Mouse (Mus musculus): ENCODE measurements around the gene Zfp933. TPM values are rescaled to one million over a fixed set of nuclear protein-coding genes. Genes with fewer than 3 reads are reported as not detected.
"Not testable (repeated sequence)": the region's sequence is repeated elsewhere in the genome, so short reads cannot be mapped to it uniquely, and the experiment has no call there.

Gene Zfp933
- total RNA-seq, 2 experiments from 2014 or later: 9.8 to 10.9 TPM

DNA sequence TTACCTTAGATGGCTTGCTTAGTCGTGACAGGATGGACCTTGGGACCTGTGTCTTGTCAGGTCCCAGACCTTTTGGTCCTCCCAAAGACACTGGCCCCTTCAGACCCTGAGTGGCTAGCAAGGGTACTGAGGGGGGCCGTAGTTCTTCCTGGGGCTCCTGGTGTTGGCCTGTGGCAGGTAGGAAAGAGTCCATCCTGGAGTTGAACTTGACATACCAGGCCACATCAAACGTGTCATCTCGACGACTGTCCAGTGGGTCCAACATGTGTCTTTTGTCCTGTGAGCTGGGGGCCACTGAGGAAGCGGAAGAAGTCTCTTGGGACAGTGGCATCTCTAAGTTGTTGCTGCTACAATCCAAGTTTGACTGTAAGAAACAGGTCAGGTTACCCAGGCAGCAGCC is 17.5 kb upstream of the Zfp933 start:
- no peak for DNase-seq

DNA sequence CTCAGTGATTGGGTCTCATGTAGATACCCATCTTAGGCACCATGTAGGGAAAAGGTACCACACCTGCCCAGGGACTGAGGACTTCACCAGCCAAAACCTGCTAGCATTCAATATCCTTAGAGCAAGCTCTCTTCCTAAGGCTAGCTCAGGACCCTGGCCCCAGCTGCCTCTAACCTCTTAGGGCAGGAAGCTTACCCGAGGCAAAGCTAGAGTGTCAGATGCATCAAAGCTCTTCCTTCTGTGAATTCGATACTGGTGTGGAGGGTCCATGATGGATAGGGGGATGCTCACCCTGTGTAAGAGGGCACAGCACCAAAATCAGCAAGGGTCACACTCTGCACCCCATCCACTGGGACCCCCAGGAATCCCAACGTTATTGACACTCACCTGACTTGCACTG is 13.9 kb upstream of the Zfp933 start:
- DNase-seq: no peak

DNA sequence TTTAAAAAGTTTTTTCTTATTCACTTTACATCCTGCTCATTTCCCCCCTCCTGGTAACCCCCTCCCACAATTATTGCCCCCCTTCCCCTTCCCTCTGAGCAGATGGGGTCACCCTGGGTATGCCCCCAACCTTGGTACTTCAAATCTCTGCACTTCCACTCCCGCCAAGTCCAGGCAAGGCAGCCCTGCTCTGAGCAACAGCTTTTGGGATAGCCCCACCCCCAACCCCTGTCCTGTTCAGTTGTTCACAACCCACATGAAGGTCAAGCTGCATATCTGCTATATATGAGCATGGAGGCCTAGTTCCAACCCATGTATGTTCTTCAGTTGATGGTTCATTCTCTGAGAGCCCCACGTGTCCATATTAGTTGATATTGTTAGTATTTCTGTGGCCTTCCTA is 2.6 kb upstream of the Zfp933 start:
- no peak for DNase-seq

DNA sequence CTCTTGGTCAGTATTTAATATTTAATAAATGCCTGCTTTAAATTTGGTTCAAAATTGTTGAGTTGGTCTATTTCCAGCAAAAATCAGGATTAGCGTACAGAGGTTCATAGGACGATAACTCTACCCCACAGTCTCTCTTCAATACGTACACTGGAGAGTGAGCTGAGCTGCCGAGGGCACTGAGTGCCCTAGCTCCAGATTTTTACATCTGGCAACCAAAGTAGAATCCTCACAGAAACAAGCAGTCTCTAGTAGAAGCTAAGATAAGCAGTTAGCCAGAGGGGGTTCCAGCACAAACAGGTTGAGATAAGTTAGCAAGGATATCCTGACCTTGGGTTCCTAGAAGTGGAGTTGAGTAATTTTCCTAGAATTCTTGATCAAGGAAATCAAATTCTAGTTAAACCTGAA is 422 bp upstream of the Zfp933 start:
- no peak for DNase-seq

DNA sequence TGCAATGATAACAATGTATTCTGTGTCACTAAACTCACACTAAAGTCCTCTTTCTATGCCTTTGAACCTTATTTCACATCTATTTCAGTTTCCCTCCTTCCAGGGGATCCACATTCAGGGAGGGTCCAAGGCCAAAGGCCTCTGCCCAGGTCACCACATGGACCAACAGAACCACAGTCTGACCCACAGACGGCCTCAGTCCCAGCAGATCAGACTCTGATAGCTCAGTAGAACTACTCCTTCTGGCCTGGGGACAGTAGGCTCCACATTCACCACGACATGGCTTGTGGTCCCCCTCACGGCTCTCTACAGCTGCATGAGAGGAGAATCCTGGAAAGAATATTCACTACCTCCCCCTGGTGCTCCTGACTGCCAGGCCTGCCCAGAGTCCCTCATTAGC is 5.3 kb downstream of the Zfp933 start:
- no peak for DNase-seq

- peak in 1 of 2 experiments; percentile 70 for DNase-seq
Observed at GRCm38 (mm10) chr4:147839282-147839681, 8.9 kb downstream of the Zfp933 start.

DNA sequence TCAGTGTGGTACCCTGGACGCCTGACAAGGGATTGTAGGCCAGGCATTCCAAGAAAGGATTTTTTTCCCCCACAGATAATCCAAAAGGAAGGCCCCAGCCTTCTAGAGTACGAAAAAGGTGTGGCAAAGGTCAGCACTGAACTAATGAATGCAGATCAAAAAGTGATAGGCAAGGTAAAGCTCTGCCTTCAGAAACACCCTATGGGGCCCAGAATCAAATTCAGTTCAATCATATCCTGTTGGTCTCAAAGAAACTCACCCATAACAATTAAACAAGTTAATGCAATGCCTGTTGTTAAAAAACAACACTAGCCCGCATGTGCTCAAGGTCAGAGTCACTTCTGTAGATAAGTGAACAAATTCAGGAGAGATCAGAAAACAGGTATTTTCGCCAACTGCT is 23.8 kb downstream of the Zfp933 start:
- DNase-seq: no peak

DNA sequence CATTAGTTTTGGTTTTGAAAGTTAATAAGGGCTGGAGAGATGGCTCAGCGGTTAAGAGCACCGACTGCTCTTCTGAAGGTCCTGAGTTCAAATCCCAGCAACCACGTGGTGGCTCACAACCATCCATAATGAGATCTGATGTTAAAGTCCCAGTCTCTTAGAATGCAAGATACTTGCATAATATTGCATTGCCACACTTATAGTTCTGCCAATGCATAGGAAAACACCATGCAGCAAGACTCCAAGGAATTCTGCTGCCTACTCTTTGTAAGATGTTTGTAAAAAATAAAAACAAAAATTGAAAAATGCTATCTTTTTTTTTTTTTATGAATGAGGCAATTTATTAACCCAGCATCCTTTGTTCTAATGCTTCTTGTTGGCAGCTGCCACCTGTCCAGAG is 26.8 kb downstream of the Zfp933 start:
- DNase-seq: not testable (repeated sequence)

DNA sequence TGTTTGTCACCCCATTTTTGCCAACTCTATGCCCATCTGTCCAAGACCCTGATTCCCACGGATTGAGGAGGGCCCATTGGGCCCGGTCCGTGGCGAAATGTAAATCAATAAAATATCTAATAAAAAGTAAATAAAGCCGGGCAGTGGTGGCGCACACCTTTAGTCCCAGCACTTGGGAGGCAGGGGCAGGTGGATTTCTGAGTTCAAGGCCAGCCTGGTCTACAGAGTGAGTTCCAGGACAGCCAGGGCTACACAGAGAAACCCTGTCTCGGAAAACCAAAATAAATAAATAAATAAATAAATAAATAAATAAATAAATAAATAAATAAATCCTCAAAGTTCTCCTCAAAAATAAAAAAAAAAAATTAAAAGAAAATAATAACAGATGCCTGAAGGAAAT is 28.5 kb downstream of the Zfp933 start:
- DNase-seq: not testable (repeated sequence)

GRCm38 (mm10) chr4:147814592-147815167 is 33.5 kb downstream of the Zfp933 start:
- DNase-seq: peak in 1 of 2 experiments; percentile 13

- DNase-seq: no peak
Observed at GRCm38 (mm10) chr4:147813249-147813765, 34.9 kb downstream of the Zfp933 start.

- DNase-seq: not testable (repeated sequence)
Observed at GRCm38 (mm10) chr4:147809966-147810304, 38.2 kb downstream of the Zfp933 start.

DNA sequence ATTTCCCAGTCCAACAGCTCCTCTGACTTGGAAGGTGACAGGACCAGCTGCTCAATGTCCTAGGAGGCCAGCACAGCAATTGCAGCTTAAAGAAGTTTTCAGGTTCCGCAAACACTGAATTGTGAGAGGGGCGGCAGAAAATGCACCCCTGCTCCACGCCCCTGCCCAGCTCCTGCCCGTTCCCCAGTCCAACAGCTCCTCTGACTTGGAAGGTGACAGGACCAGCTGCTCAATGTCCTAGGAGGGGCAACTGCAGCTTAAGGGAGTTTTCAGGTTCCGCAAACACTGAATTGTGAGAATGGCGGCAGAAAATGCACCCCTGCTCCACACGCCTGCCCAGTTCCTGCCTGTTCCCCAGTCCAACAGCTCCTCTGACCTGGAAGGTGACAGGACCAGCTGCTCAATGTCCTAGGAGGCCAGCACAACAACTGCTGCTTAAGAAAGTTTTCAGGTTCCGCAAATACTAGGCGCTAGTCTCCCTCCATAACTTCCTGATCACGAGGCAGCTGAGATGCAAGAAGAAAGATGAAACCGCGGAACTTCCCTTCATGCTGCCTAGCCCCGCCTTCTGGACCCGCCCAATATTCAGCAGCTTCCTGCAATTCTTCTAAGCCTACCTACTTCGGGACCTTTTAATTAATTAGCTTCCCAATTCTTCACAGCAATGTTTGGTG is 38.7 kb downstream of the Zfp933 start, which contains the start of gene Zfp984:
TSS of gene Zfp984 (minus strand) at position 497 of the 674 bp plus-strand sequence.
- peak; percentile 61 to 76 for DNase-seq

DNA sequence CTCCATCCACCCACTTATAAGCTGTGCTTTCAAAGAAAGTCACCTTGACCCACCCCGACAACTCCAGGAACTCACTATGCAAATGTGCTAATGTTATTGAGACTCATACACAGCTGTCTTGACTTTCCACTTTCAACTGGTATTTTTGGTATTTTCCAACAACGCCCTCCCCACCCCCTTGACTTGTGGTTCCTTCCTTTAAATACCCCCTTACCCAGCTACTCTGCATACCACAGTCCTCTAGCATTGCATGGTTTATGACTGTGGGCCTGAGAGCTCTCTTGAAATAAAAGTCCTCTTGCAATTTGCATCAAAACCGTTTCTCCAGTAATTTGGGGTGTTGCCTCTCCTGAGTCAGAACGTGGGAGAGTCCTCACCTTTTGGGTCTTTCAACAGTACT is 39.7 kb downstream of the Zfp933 start:
- DNase-seq: not testable (repeated sequence)

DNA sequence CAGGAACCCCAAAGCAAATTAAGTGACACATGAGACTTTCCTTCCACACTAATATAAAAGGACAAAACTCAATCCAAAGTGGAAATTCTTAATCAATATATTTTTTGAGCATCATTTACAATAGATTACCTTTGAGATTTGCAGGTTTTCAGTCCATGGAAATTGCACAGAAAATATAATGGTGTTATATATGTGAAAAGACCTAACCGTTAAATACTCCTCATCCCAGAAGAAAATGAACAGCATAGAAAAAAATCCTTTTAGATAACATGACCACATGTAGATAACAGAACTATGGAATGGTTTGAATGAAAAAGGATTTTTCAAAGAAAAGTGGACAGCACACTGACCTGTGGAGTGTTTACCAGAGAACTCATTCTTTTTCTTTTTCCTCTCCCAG is 52.9 kb downstream of the Zfp933 start:
- DNase-seq: not testable (repeated sequence)

DNA sequence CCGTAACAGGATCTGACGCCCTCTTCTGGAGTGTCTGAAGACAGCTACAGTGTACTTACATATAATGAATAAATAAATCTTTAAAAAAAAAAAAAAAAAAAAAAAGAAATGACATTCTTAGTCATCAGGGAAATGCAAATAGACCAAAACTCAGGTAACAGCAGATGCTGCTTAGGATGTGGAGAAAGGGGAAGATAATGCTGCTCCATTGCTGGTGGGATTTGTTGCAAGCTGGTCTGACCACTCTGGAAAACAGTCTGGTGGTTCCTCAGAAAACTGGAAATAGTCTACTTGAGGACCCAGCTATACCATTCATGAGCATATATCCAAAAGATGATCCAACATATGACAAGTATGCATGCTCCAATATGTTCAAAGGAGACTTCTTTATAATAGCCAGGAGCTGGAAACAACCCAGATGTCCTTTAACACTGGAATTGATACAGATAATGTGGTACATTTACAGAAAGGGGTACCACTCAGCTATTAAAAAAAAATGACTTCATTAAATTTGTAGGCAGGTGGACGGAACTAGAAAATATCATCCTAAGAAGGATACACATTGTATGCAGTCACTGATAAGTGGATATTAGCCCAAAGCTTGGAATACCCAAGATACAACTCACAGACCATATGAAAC is 54.0 kb downstream of the Zfp933 start:
- not testable (repeated sequence) for DNase-seq

DNA sequence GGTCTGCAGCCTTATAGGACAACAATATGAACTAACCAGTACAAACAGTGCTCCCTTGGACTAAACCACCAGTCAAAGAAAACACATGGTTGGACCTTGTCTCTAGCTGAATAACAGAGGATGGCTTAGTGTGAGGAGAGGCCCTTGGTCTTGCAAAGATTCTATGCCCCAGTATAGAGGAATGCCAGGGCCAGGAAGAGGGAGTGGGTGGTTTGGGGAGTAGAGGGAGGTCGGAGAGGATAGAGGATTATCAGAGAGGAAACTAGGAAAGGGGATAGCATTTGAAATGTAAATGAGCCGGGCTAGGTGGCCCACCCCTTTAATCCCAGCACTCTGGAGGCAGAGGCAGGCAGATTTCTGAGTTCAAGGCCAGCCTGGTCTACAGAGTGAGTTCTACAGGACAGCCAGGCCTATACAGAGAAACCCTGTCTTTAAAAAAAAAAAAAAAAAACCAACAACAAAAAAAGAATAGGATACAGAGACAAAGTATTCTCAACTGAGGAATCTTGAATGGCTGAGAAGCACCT is 54.7 kb downstream of the Zfp933 start:
- not testable (repeated sequence) for DNase-seq

- DNase-seq: not testable (repeated sequence)
Observed at GRCm38 (mm10) chr4:147791729-147792128, 56.4 kb downstream of the Zfp933 start.

Other genes with a start within 250 kb of the Zfp933 start
- 1 to 10 TPM; 2.3 to 2.5 TPM for gene Zfp979, start 205.9 kb downstream of the Zfp933 start, total RNA-seq (2021)
- not detected for gene Zfp534, start 145.8 kb downstream of the Zfp933 start, total RNA-seq (2021)
- gene Zfp984, start 38.6 kb downstream of the Zfp933 start, total RNA-seq (2021): 1 to 10 TPM; 2.1 to 2.2 TPM
- 1 to 10 TPM; 4.6 to 7.5 TPM for gene Miip, start 20.4 kb upstream of the Zfp933 start, total RNA-seq (2021)
- gene Fv1, start 20.6 kb upstream of the Zfp933 start, total RNA-seq (2021): 10 to 100 TPM; 17.2 to 22.3 TPM
- 100 to 1,000 TPM; 623 to 655 TPM for gene Mfn2, start 56.3 kb upstream of the Zfp933 start, total RNA-seq (2021)
- gene Plod1, start 88.4 kb upstream of the Zfp933 start, total RNA-seq (2021): 10 to 100 TPM; 61.0 to 65.3 TPM
- 10 to 100 TPM; 38.1 to 43.1 TPM for gene 2510039O18Rik, start 92.5 kb upstream of the Zfp933 start, total RNA-seq (2021)
- 100 to 1,000 TPM; 170 to 310 TPM for gene Nppb, start 137.4 kb upstream of the Zfp933 start, total RNA-seq (2021)
- gene Nppa, start 152.4 kb upstream of the Zfp933 start, total RNA-seq (2021): 1,000 to 10,000 TPM; 1,365 to 1,908 TPM
- 1 to 10 TPM; 7.8 to 8.0 TPM for gene Clcn6, start 190.5 kb upstream of the Zfp933 start, total RNA-seq (2021)
- gene Mthfr, start 190.7 kb upstream of the Zfp933 start, total RNA-seq (2021): 10 to 100 TPM in 1 of 2 experiments, 1 to 10 TPM in 1; 7.9 to 10.7 TPM
- gene Agtrap, start 239.7 kb upstream of the Zfp933 start, total RNA-seq (2021): 10 to 100 TPM; 47.8 to 50.4 TPM